Mouse (Mus musculus) testis, adult 2 months (tissue): ENCODE data around the gene Amdhd1. TPM values are rescaled to one million over a fixed set of nuclear protein-coding genes. Genes with fewer than 3 reads are reported as not detected.
"Not testable (repeated sequence)": the region's sequence is repeated elsewhere in the genome, so short reads cannot be mapped to it uniquely, and the experiment has no call there.

Source experiments
- H3K27ac ChIP-seq: fragments of 200-500 bp; 2 replicates; pipeline ENCODE4 v1.5.1; 2012; ENCODE audit warnings: low read depth, low read length; ENCODE audit not compliant: control insufficient read depth, insufficient read depth
- H3K27me3 ChIP-seq: fragments of 200-500 bp; 2 replicates; pipeline ENCODE4 v1.6.1; 2012; ENCODE audit warnings: mild to moderate bottlenecking, low read length, moderate library complexity; ENCODE audit not compliant: control insufficient read depth, insufficient read depth
- H3K36me3 ChIP-seq: fragments of 200-500 bp; 2 replicates; pipeline ENCODE4 v1.6.1; 2012; ENCODE audit warnings: mild to moderate bottlenecking, low read length; ENCODE audit not compliant: control insufficient read depth, insufficient read depth
- H3K4me1 ChIP-seq: fragments of 200-500 bp; 2 replicates; pipeline ENCODE4 v1.6.1; 2012; ENCODE audit warnings: low read length; ENCODE audit not compliant: control insufficient read depth, insufficient read depth
- H3K4me3 ChIP-seq: fragments of 200-500 bp; 2 replicates; pipeline ENCODE4 v1.5.1; 2012; ENCODE audit warnings: low read depth, mild to moderate bottlenecking, low read length, moderate library complexity, mixed read lengths; ENCODE audit not compliant: control insufficient read depth
- CTCF ChIP-seq: fragments of 200-500 bp; IDR thresholded peaks from 2 replicates; pipeline ENCODE4 v1.5.1; 2012; ENCODE audit warnings: low read depth, mild to moderate bottlenecking, inconsistent platforms, low read length, moderate library complexity; ENCODE audit not compliant: control insufficient read depth, insufficient read depth, insufficient replicate concordance
- POLR2A ChIP-seq: fragments of 200-500 bp; IDR thresholded peaks from 2 replicates; pipeline ENCODE4 v1.6.1; 2012; ENCODE audit warnings: low read depth, mild to moderate bottlenecking, inconsistent platforms, low read length, moderate library complexity; ENCODE audit not compliant: control insufficient read depth
- polyA plus RNA-seq: library from polyadenylated mRNA; depleted of rRNA; stranded (reverse); fragments of >200 nt; gene quantifications from 2 replicates; pipeline ENCODE4 v1.2.3, GENCODE M21; 2012

Gene Amdhd1
- polyA plus RNA-seq, 1 experiment: 0.07 TPM

- H3K4me1 ChIP-seq: no peaks in the 10 kb centered on the region
- H3K27ac ChIP-seq: no peak overlapping the region
- no peaks in the 10 kb centered on the region for H3K27me3 ChIP-seq
- H3K4me3 ChIP-seq: no peak overlapping the region
- TF ChIP-seq POLR2A: no peak
- no peak for TF ChIP-seq CTCF
- no peaks in the 10 kb centered on the region for H3K36me3 ChIP-seq
Observed at GRCm38 (mm10) chr10:93568671-93569070, 28.8 kb upstream of the Amdhd1 start.

- Histone ChIP-seq H3K27me3 (no peaks in the 10 kb centered on the region), H3K4me1 (no peaks in the 10 kb centered on the region), H3K4me3 (no peak overlapping the region), H3K36me3 (no peaks in the 10 kb centered on the region), H3K27ac (no peak overlapping the region)
- TF ChIP-seq CTCF: no peak
- no peak for TF ChIP-seq POLR2A
Observed at GRCm38 (mm10) chr10:93567841-93568566, 28.2 kb upstream of the Amdhd1 start.

GRCm38 (mm10) chr10:93567066-93567465 lies 27.2 kb upstream of the Amdhd1 start:
- Histone ChIP-seq H3K27ac (no peak overlapping the region), H3K4me3 (no peak overlapping the region), H3K4me1 (no peaks in the 10 kb centered on the region), H3K27me3 (no peaks in the 10 kb centered on the region), H3K36me3 (no peaks in the 10 kb centered on the region)
- TF ChIP-seq POLR2A (no peak), CTCF (no peak)

GRCm38 (mm10) chr10:93564518-93565090 lies 24.8 kb upstream of the Amdhd1 start:
- Histone ChIP-seq H3K4me3 (no peak overlapping the region), H3K36me3 (no peaks in the 10 kb centered on the region), H3K4me1 (peaks cover 3% of the 10 kb centered on the region), H3K27me3 (no peaks in the 10 kb centered on the region), H3K27ac (no peak overlapping the region)
- TF ChIP-seq POLR2A (no peak), CTCF (no peak)

DNA sequence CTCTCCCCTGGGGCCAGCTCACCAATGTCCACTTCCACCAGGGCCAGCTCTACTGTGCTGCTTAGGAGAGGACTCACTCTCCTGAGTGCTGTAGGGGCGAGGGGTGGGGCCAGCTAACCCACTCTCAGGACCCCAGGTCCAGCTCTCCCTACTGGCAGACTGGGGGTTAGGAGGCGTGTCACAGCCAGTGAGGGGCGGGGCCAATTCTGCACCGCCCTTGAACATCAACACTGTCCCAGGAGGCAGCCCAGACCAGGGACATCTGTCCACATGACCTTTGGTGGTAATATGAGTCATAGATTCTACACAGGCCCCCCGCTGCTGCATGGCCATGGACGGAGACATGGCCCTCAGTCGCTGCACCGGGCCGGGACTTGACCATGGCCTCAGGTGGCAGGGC lies 20.0 kb upstream of the Amdhd1 start:
- no peak for TF ChIP-seq CTCF
- no peak for TF ChIP-seq POLR2A
- Histone ChIP-seq H3K4me1 (peaks cover 5% of the 10 kb centered on the region), H3K4me3 (peak overlapping the region; percentile 35; the same call in 1 of the 2 replicates), H3K27me3 (no peaks in the 10 kb centered on the region), H3K36me3 (no peaks in the 10 kb centered on the region; the same call in 1 of the 2 replicates), H3K27ac (no peak overlapping the region)

DNA sequence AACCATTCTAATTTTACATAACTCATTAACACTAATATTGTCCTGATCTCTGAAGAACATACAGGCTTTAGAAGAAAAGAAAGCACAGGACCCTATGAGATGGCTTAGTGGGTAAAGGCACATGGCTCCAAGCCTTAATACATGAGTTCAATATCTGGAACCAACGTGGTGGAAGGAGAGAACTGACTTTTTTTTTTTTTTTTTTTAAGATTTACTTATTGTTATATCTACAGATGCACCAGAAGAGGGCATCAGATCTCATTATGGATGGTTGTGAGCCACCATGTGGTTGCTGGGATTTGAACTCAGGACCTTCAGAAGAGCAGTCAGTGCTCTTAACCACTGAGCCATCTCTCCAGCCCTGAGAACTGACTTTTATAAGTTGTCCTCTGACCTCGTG lies 18.1 kb upstream of the Amdhd1 start:
- H3K4me3 ChIP-seq, H3K27me3 ChIP-seq: not testable (repeated sequence)

GRCm38 (mm10) chr10:93552596-93552995 lies 12.8 kb upstream of the Amdhd1 start:
- H3K4me3 ChIP-seq: no peak overlapping the region
- peaks cover 2% of the 10 kb centered on the region; the same call in 1 of the 2 replicates for H3K4me1 ChIP-seq
- no peaks in the 10 kb centered on the region; the same call in 1 of the 2 replicates for H3K36me3 ChIP-seq
- no peak overlapping the region for H3K27ac ChIP-seq
- no peak for TF ChIP-seq CTCF
- no peak for TF ChIP-seq POLR2A
- no peaks in the 10 kb centered on the region for H3K27me3 ChIP-seq

More for the DNA sequence above, 18.1 kb upstream of the Amdhd1 start:
- not testable (repeated sequence) for H3K27ac ChIP-seq, H3K4me1 ChIP-seq, H3K36me3 ChIP-seq
